Mouse (Mus musculus): Measurements from ENCODE around the gene Grik4.
"Not testable (repeated sequence)": the region's sequence is repeated elsewhere in the genome, so short reads cannot be mapped to it uniquely, and the experiment has no call there.

Grik4 gene

DNA sequence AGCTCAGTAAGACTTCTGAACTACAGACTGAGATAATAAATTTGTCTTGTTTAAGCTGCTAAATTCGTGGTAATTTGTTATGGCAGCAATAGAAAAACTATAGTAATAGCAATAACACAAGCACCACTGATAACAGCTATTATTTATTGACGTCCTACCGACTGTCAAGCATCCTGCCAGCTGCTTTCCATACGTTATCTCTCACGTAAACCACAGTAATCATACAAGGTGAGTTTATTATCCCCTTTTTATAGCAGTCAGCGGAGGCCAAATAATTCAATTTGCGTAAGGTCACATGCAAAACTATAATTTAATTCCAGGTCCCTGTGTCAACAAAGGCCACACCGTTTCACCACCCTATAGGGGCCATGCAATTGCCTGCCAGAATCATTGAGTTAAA, 147.0 kb downstream of the Grik4 start:
- no peak for DNase-seq (ENCODE audit: low read depth, low spot score)

DNA sequence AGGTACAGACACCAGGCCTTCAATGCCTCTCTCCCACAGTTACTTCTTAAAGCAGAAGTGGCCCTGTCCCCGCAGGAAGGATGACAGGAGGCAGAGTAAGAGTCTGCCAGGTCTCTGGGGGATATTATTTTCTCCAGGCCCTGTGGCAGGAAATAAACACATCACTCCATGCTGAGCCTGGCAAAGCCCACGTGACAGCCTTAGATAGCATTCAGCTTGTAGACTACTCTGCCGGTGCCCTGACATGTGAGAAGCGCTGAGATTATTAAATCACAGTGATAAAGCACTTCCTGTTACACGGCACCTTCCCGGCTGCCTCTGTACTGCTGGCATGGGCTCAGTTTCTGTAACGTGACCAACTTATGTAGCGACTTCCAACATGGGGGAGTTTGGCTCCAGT, 148.4 kb downstream of the Grik4 start:
- DNase-seq (ENCODE audit: low read depth, low spot score) = no peak

DNA sequence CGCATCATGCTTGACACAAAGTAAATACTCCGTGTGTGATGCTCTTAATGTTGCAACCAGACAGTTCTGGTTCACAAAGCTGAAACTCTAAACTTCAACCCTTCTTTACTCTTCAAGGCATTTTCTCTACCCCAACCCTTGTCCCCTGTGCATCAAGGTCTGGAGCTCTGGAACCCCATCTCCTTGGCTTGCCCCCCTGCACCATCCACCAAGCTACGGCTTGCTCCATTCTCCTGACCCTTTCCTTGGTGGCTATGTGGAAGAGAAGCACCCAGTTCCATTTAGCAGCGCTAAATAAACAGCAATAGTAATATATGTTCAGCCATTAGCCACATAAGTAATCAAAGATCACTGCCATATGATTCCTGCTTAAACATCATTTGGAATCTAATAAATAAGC, 150.3 kb downstream of the Grik4 start:
- no peak for DNase-seq (ENCODE audit: low read depth, low spot score)

DNA sequence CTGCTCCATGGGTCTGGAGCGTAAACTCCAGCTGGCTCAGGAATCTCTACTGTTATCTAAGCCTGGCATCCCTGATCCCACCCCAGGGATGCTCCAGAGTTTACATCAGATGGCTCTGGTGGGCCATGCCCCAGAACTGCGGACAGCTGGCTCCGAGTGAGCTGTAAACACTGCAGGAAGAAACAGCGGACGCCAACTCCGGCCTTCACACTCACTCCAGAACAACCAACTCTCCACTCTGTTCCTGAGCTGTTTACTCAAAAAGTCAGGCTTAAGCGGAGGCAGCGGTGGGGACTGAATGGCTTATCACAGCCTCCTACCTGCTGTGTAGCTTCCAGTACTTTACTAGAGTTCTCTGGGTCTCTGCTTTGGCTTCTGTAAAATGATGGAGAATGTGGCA, 150.7 kb downstream of the Grik4 start:
- no peak for DNase-seq (ENCODE audit: low read depth, low spot score)

DNA sequence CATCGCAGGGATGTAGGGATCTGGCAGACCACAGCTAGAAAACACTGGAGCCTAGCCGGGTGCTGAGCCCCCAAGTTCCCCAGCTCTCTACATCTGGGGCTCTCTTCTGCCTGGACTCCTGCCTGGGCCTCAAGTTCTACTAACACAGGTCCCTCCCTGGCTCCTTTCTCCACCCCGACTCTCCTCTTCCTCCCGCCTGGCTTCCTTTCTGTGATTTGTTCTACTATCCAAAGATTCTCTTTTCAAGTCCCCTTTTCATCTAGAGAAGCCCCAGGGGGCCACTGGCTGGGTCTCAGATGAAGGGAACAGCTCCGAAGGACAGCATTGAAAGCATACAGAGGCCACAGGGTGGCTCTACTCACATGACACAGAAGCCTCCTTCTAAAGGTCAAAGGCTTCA, 151.9 kb downstream of the Grik4 start:
- DNase-seq (ENCODE audit: low read depth, low spot score) = no peak

DNA sequence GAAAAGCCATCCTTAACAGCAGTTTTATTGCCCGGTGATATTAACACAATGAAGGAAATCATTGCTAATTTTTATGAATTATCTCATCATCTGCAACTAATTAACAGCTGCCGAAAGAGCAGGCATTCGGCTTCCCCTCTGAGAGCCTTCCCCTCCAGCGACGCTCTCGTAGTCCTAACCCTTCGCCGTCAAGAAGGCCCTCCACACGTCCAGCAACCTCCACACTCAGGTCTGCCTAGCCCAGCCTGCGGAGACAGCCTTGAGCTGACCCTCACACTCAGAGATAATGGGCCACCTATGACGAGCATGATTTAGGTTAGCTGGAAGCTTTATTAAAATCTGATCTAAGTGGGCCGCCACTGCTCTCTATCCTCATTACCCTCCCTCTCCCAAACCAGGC, 152.5 kb downstream of the Grik4 start:
- DNase-seq (ENCODE audit: low read depth, low spot score) = no peak

DNA sequence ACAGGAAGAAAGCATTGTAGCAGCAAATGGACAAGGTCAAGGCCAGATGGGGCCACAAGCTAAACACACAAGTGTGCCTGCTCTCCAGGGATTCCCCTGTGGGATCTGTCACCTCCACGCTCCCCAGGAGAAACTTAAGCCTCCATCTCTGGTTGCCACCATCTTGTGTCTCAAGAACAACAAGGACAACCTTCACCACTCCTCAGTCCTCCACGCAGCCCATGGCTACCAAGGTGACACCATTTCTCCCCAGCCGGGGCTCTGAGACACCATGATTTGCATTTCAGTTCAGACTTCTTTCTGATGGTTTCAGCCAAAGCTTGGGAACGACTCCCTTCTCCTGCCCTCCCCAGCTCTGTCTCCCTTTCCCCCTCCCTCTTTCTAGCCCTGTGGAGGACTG, 152.9 kb downstream of the Grik4 start:
- DNase-seq (ENCODE audit: low read depth, low spot score) = no peak

DNA sequence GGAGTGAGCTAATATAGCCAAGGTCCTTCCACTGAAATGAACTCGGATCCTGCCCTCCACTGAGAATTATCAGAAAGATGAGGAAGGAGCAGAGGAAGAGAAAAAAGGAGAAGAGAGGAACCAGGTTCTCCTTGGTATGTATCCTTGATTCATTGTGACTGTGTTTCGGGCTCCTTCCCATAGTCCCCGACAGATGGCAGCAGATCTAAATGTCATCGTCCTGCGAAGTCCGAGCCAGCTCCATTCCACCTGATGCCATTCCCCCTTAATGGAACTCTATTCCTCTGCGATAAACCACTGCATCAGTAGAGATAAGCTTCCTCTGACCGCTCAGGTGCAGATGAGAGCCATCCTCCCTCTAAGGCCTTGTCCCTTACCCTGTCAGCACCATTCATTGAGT, 155.8 kb downstream of the Grik4 start:
- DNase-seq (ENCODE audit: low read depth, low spot score) = no peak

DNA sequence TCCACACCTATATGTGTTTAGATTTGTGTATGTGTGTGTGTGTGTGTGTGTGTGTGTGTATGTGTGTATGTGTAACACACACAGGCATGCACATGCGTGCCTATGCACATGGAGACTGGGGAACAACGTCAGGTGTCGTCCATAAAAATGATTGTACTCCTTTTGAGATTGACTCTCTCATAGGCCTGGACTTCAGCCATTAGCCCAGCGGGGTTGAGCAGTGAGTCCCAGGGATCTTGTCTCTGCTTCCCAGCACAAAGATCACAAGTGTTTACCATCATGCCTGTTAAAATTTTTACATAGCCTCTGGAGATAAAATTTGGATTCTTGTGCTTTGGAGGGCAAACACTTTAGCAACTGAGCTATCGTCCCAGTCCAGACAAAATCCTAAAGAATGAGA, 157.4 kb downstream of the Grik4 start:
- DNase-seq (ENCODE audit: low read depth, low spot score) = no peak

DNA sequence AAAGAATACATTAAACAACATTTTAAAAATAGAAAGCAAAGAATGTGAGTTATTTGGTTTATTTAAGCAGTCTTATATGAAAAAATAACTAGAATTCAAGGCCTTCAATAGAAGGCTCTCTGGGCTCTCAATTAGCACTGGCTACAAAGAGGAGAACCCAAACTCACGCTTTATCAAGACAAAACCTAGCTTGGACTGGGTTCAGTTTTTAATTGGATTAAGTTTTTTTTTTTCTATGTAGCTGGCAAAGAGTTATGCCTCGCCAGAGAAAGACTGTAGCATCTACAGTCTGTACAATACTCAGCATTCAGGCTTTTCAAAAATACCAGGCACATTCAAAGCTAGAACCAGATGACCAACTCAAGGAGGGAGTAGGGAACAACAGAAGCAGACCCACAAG, 158.0 kb downstream of the Grik4 start:
- no peak for DNase-seq (ENCODE audit: low read depth, low spot score)

DNA sequence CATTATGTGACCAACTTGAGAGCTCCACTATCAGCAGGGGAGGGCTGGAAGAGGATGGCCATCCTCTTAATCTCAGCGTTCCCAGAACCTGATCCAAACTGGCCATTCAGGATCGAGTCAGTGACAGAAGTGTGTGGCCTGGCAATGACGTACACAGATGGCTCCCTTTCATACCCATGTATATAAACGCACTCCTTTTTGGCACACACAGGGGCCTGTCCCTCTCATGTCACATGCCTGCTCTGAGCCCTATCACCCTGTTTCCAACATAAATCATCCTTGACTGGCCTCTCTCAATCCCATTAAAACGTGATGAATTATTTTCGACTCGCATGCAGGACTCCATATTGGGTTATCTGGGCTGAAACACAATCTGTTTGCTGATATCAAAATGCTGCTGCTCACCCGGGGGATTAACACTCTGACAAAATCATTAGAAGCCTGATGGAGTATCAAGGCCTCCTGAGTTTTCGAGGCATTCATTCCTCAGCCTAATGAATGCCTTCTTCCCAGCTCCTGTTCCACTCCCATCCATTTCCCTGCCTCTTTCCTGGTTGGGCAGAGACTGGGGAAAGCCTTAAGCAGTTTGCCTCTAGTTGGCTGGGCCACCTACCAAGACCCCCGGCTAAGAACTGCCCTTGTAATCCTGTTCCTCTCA, 159.0 kb downstream of the Grik4 start:
- DNase-seq (ENCODE audit: low read depth, low spot score) = no peak

DNA sequence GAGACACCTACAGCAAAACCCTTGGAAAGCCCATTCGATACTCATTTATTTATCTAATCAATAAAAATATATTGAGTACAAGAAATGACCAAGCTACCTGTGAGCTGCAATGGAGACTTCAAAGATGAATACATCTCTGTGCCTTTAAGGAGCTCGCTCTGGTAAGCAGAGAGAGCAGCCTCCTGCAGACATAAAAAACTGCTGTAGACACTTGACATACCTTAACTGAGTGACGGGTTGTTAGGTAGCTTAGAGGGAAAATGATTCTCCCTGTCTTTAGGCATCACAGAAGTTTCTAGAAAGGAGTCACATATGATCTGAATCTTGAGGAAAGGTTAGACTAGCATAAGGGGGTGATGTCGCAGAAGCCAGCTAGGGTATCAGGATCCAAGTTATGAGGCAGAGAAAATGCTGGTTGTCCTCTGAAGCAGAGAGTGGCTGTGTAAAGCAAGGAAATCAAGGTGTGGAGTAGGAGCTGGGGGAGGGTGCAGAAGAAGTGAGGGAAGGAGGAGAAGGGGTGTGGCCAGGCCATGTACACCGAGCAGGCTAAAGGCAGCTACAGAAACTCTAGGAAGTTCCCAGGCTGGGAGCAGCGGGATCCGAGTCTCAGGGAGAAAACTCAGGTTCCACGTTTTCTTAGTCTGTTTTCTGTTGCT, 160.9 kb downstream of the Grik4 start:
- DNase-seq (ENCODE audit: low read depth, low spot score) = no peak

DNA sequence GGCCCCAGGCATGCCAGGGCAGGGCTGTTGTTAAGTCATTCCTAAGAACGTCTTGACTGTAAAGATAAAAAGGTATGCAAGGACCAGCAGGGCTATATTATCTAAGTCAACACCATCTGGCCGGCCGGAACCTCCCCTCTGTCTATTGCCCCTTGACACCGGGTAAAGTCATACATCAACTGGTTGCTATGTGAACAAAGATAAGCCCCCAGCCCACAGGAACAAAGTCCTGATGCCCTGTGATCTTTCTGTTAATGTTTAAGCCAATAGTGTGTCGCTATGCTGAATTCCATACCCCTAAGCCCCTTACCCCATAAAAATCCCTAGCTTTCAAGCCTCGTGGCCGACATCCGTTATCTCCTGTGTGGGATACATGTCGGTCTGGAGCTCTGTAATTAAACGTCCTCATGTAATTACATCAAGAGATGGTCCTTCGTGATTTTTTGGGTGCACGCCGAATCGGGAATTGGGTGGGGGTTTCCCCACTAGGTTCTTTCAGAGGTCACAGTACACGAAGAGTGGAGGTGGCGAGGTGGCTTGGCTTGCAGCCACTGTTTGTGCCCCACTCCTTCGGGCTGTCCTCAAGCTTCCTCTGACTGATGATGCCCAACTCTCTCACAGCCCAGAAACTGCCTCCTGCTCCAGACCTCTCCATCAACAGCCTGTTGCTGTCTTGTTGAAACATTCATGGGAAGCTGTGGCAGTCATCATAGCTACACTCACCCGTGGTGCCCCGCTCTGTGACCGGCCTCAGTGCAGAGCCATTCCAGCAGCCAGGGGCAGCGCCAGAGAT, 165.6 kb downstream of the Grik4 start:
- not testable (repeated sequence) for DNase-seq (ENCODE audit: low read depth, low spot score)

DNA sequence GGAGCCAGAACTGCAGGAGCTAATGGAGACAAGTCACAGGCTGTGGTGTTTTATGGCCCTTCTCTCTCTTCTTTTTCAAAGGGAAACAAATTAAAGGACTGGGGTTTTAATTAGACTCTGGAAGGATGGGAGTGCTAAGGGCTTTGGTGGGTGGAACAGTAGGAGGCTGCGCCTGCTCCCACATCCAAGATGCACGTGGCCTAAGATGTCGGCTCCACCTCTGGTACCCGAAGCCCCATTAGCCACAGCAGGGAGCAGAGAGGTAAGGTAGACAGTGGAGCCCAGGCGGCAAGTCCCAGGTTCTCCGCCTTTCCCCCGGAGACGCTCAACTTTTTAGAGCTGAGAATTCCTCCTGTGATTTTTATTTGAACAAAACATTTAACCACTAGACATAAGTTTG, 166.4 kb downstream of the Grik4 start:
- no peak for DNase-seq (ENCODE audit: low read depth, low spot score)

DNA sequence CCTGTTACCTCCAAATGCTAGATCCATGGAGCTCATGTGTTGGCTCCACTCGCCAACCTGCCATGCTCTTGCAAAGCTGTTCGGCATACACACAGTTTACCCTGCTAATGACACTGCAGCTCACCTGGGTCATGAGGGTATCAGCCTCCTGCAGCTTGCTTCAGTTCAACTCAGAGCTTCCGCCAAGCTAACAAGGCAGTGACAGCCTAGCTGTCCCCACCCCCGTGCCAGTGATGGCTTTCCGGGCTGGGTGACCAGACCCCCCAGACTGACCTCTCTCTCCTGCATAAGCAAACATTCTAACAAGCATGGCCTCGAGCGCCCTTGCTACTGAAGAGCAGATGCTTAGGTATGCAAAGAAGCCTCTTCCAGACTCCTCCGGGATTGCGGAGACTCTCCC, 167.5 kb downstream of the Grik4 start:
- no peak for DNase-seq (ENCODE audit: low read depth, low spot score)

DNA sequence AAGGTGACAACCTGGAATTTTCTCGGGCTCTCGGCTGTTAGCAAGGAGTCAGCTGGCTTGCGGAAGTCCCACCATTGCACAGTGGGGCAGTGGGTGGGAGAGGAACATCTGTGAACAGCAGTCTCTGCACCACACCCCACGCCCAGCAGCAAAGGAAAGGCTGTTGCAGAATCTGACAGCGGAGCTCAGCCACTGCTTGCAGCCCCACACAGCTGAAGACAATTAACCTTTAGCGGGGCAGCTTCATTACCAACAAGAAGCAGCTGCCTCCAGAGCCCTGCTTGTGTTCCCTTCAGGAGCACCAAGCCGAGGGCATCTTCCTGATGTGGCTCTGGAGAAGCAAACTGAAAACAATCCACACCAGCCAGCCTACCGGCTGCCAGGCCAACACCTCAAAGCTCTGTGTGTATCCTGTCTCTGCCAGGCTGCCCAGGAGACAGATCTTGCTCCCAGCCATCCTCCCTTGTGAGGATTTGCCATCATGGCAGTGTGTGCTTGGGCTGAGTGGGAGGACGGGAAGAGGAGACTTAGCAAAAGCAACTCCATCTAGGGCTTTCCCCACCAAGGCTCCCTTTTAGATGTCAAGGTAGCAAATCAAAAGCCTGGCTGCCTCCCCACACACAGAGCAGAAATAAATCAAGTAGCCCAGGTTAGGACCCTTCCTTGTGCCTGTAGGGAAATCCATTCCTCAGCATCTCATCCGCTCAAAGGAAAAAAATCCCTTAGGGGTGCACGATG, 179.3 kb downstream of the Grik4 start:
- DNase-seq (ENCODE audit: low read depth, low spot score) = no peak

DNA sequence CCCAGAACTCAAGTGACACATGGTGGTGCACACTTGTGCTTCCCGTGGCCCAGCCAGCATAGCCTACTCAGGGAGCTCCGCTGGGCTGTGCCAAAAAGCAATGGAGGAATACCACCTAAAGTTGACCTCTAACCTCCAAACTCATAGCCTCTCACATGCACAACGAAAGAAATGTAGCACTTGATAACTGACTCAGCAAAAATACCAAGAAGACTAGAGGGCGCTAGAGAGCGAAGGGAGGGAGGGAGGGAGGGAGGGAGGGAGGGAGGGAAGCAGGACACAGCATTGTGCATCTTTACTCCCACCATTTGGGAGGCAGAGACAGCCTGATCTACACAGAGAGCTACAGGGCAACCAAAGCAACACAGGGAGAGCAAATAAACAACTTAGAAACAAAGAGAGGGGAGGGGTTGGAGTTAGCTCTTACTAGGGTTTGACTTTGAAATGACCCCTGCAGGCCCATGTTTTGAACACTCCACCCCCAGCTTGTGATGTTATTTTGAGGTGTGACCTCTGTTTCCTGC, 185.5 kb downstream of the Grik4 start:
- DNase-seq (ENCODE audit: low read depth, low spot score) = no peak

DNA sequence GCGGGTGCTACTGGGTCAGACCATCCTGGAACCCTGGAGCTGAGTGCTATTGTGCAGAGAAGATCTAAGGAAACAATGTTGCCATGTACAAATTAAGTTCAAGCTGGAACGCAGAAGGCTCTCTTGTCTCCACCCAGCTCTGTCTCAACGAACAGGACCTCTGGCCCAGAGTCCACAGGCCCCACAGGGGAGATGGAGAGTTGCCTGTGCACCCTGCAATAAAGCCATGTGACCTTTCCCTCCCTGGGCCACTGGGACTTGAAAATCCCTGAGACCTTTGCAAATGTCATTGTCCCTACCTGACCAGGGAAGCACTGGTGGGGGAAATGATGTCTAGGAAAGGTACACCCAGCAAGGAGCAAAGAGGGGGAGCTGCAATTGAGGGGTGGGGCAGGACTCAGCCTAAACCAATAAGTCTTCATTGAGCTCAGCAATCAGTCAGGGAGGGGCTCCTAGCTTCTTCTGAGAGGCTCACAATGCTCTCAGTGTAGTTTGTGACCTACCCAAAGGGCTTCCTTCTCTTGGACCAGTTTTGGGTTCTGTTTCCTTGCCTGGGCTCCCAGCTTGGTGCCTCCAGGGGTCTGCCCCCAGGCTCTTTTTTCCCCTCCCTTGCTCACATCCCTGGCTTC, 187.2 kb downstream of the Grik4 start:
- no peak for DNase-seq (ENCODE audit: low read depth, low spot score)

DNA sequence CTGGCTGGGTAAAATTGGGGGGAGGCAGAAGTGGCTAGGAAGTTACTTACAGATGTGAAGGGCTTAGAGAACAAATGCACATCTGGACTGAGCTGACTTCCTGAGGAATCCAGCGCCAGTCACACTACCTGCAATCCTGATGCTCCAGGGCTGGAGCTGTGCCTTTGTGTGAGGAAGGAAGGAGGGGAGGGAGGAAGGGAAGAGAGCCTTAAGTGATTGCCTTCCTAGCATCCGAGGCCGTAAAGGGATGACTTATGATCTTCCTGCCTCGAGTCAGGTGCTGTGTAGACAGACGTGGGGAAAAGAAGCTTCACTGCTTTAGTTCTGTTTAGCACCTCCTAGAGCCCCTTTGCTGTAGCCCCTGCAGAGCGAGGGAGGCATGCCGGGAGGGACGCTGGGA, 189.6 kb downstream of the Grik4 start:
- no peak for DNase-seq (ENCODE audit: low read depth, low spot score)

DNA sequence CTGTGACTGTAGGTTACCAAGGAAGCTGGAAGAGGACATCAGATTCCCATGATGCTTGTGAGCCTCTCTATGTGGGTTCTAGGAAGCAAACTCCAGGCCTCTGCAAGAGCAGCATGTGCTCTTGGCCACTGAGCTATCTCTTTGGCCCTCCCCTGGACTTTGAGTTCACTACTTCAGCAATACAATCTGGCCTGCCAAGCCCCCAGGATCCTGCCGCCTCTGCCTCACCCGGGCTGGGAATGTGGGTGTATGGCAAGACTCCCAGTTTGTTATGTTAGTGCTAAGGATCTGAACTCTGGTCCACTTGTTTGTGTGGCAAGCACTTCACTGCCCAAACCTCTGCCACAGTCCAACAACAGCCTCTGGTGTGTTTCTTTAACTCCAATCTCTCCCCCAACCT, 193.1 kb downstream of the Grik4 start:
- DNase-seq (ENCODE audit: low read depth, low spot score) = no peak

DNA sequence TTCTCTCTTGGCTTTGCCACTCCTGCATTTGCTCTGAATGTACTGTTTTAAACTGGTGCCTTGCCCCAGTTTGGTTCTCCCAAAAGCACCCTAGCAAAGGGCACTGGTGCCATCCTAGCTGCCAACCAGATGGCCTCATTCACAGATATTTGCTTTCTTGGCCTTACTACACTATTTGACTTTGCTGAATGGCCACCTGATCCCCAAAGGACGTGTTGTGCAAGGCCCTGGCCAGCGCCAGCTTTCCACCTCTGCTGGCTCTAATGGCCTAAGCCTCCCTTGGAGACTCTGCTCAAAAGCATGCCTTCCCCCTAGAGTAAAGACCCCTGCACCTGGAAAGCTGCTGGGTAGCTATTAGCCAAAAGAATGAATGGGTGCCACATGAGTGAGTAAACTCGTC, 194.1 kb downstream of the Grik4 start:
- no peak for DNase-seq (ENCODE audit: low read depth, low spot score)

DNA sequence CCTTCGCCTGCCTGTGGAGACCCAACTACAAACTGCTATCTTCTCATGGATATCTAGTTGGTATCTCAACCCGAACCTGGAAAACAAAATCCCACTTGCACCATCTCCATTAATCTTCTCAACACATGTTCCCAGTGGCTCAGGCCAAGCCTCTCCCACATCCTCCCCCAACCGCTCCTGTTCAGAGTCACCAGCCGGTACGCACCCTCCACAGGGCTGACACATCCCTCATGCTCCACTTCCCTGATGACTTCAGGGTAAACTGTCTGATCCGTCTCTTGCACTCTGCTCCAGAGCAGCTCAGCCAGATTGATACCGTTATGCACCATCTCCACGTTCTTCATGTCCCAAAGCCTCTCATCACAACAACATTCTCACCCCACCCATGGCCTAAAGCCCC, 198.3 kb downstream of the Grik4 start:
- no peak for DNase-seq (ENCODE audit: low read depth, low spot score)
